Mouse (Mus musculus): ENCODE results near the gene 4931428L18Rik.

- TF ChIP-seq POLR2A (IDR thresholded peaks at IDR 0.05; ENCODE audit: control insufficient read depth, extremely low read depth, insufficient read depth, low read length, poor library complexity) (no peak), CTCF (IDR thresholded peaks at IDR 0.05; ENCODE audit: borderline replicate concordance, control insufficient read depth, extremely low read depth, insufficient read depth, low read length, poor library complexity) (no peak)
Observed at GRCm38 (mm10) chr1:31153793-31154349, 68.6 kb downstream of the 4931428L18Rik start.

Measured in thymus, adult 2 months (tissue).